Mouse (Mus musculus) heart, embryonic 13.5 days (tissue): ENCODE data around the gene Gse1. TPM values are rescaled to one million over a fixed set of nuclear protein-coding genes. Genes with fewer than 3 reads are reported as not detected.

ENCODE experiments used
- ATAC-seq: fragments of 200-750 bp; cut with Nextera tagmentation; 2 replicates; pipeline ENCODE4 v1.8.0; 2017; ENCODE audit warnings: moderate TSS enrichment; ENCODE audit not compliant: insufficient number of reproducible peaks, low FRiP score, low TSS enrichment; ENCODE audit errors: extremely low read depth
- H3K27ac ChIP-seq: fragments of 300-500 bp; sonication (generic); replicated peaks from 2 replicates; pipeline ENCODE4 v1.5.1; 2015; ENCODE audit warnings: moderate library complexity, mild to moderate bottlenecking, inconsistent platforms
- H3K27me3 ChIP-seq: fragments of 300-500 bp; sonication (generic); replicated peaks from 2 replicates; pipeline ENCODE4 v1.6.1; 2015; ENCODE audit warnings: mild to moderate bottlenecking, inconsistent platforms
- H3K36me3 ChIP-seq: fragments of 300-500 bp; sonication (generic); 2 replicates; pipeline ENCODE4 v1.6.1; 2015; ENCODE audit warnings: mild to moderate bottlenecking, inconsistent platforms
- H3K4me1 ChIP-seq: fragments of 300-500 bp; sonication (generic); 2 replicates; pipeline ENCODE4 v1.6.1; 2015; ENCODE audit warnings: inconsistent platforms
- H3K4me2 ChIP-seq: fragments of 300-500 bp; sonication (generic); 2 replicates; pipeline ENCODE4 v1.6.1; 2015; ENCODE audit warnings: inconsistent platforms, mild to moderate bottlenecking, moderate library complexity
- H3K4me3 ChIP-seq: fragments of 300-500 bp; sonication (generic); 2 replicates; pipeline ENCODE4 v1.5.1; 2015; ENCODE audit warnings: moderate library complexity, mild to moderate bottlenecking, inconsistent platforms
- H3K9ac ChIP-seq: fragments of 300-500 bp; sonication (generic); 2 replicates; pipeline ENCODE4 v1.6.1; 2015; ENCODE audit warnings: inconsistent platforms, mild to moderate bottlenecking, moderate library complexity
- H3K9me3 ChIP-seq: fragments of 300-500 bp; sonication (generic); 2 replicates; pipeline ENCODE4 v1.6.1; 2016; ENCODE audit warnings: inconsistent platforms
- WGBS: fragments of 180-500 bp; shearing (Covaris S2); methylation state at CpG from one replicate; pipeline ENCODE4 v1.1.7; 2015; ENCODE audit warnings: mixed read lengths; 5-methylcytosine and 5-hydroxymethylcytosine counted together
- polyA plus RNA-seq: library from polyadenylated mRNA; unstranded; fragments of >200 nt; fragmentation: Nextera tagmentation; extraction: Ambion mirVana; gene quantifications from 2 replicates; pipeline ENCODE4 v1.2.1, GENCODE M21; 2015

The Gse1 gene
- polyA plus RNA-seq, 1 experiment from 2014 or later: 8.5 TPM

DNA sequence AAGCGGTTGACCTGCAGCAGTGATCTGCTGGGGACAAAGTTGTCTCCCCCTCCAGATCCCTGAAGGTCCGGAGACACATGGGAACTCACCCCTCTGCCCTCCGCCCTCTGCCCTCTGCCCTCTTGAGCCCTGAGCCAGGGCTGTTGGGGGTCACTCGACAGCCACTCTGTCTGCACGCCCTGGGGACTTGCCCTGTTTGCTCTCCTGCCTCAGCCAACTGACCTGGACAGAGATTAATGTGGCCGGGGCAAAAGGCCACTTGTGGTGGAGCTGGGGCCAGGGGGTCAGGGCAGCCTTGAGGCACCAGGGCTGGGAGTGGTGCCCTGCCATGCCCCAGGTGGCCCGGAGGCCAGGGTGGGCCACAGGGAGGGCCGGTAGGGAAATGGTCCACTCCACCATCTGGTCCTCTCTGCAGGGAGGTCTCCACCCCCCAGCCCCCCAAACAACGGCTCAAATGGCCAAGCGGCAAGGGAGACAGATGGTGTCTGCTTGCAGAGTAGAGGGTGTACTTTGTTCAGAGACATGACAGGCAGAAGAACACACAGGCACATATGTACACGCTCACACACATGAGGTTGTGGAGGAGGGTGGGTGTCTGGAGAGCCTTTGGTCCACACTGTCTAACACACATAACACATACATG lies 181.2 kb downstream of the Gse1 start:
- H3K4me1 ChIP-seq: peaks cover 42% of the 10 kb centered on the region
- no peaks in the 10 kb centered on the region for H3K9me3 ChIP-seq
- 57% methylated on average over 11 of the region's 11 CpGs for WGBS
- no peak for ATAC-seq
- no peak overlapping the region for H3K9ac ChIP-seq
- H3K27ac ChIP-seq: no peak overlapping the region
- no peak overlapping the region for H3K4me3 ChIP-seq
- no peaks in the 10 kb centered on the region for H3K36me3 ChIP-seq
- H3K4me2 ChIP-seq: no peak overlapping the region
- peaks cover 15% of the 10 kb centered on the region; the same call in 1 of the 2 replicates for H3K27me3 ChIP-seq

DNA sequence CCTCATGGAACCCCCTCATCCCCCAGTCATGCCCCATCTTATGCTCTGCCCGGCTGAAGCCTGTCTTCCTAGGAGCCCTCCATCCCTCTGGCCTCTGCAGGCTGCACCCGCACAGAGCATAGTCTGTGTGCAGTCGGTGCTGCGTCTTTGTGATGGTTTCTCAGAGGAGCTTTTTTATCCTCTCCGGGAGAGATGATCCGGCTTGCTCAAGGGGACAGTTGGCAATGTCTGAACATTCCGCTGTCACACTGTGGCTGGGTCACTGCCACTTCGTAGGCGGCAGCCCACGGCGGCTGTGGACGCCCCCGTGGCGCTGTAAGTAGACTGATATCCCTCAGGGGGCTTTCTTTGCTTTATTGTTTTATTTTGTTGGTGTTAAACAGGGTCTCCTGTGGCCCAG lies 182.8 kb downstream of the Gse1 start:
- H3K4me3 ChIP-seq: no peak overlapping the region
- H3K4me2 ChIP-seq: no peak overlapping the region
- H3K27me3 ChIP-seq: peaks cover 16% of the 10 kb centered on the region; the same call in 1 of the 2 replicates
- H3K9me3 ChIP-seq: no peaks in the 10 kb centered on the region
- ATAC-seq: no peak
- WGBS: 77% methylated on average over 14 of the region's 14 CpGs
- peaks cover 50% of the 10 kb centered on the region for H3K4me1 ChIP-seq
- H3K36me3 ChIP-seq: no peaks in the 10 kb centered on the region
- no peak overlapping the region for H3K9ac ChIP-seq
- no peak overlapping the region for H3K27ac ChIP-seq

DNA sequence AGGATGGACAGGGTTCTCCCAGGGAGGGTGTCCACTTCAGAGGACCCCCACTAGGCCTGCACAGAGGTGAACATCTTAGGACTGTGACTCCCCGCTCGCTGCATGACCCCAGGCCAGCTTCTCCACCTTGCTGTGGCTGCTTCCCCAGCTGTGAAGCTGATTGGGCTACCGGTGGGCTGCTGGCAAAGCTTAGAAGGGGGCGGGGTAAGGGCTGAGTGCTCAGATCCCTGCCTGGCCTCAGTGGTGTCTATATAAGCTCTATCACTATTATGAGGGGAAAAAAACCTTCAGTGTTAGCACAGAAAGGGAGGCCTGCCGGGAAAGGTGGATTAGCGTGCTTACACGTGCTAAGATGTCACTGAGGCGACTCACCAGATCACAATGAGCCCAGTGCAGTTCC lies 183.6 kb downstream of the Gse1 start:
- H3K9ac ChIP-seq: 0 out of 2 replicates have a peak overlapping the region, but pooled peaks have one; percentile 16
- ATAC-seq: no peak
- peaks cover 16% of the 10 kb centered on the region; the same call in 1 of the 2 replicates for H3K27me3 ChIP-seq
- H3K27ac ChIP-seq: no peak overlapping the region
- peaks cover 58% of the 10 kb centered on the region for H3K4me1 ChIP-seq
- H3K36me3 ChIP-seq: no peaks in the 10 kb centered on the region
- H3K9me3 ChIP-seq: no peaks in the 10 kb centered on the region
- 49% methylated on average over 8 of the region's 8 CpGs for WGBS
- no peak overlapping the region for H3K4me3 ChIP-seq
- no peak overlapping the region for H3K4me2 ChIP-seq

DNA sequence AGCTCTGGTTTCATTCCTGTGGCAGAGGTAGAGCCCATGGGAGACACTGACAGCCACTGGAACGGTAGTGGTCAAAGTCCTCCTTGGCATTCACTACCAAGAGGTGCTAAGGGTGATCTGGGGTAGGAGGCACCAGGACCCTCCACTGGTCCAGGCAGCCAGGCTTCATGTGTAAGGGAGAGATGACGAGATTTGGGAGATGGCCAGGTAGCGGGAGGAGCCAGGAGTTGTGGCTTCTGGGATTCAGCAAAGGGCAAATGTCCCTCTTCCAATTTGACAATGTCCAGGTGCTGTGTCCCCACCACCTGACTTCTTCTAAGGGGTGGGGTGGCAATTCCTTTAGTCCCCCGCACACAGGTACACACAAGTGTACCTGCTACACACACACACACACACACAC lies 184.1 kb downstream of the Gse1 start:
- Histone ChIP-seq H3K4me3 (no peak overlapping the region), H3K4me1 (peaks cover 62% of the 10 kb centered on the region), H3K27ac (no peak overlapping the region), H3K9ac (0 out of 2 replicates have a peak overlapping the region, but pooled peaks have one; percentile 16), H3K36me3 (no peaks in the 10 kb centered on the region), H3K4me2 (no peak overlapping the region), H3K9me3 (no peaks in the 10 kb centered on the region), H3K27me3 (peaks cover 16% of the 10 kb centered on the region; the same call in 1 of the 2 replicates)
- WGBS: 80% methylated on average over 4 of the region's 4 CpGs
- ATAC-seq: no peak

DNA sequence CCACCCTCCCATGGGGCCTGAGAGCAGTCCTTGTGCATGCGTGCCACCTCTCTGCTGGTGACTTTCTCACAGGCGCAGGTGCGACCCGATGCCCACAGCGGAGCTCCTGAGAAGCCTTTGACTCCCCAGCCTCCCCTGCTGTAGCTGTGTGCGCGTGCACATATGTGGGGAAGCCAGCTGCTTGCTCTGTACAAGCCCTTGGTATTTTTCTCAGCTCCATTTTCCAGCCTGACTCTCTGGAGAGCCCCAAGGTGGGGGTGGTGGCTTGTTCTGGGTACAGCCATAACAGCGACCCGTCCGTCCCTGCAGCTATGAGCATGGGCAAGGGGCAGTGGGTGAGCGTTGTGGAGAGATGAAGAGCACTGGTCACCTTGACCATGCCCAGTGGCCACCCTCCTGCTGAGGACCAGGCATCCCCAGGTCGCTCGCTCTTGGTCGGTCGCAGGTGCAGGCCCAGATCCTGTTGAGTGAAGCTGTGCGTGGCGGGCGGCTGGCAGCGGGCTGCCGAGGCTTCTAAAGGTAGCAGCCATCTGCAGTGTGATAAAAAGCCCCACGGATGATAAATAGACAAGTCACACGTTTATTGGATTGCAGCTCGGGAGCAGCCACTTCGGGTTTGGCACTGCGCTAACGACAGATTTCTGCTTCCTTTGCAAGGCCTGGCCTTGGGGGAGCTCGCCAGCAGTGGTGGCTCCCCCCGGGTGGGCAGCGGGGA lies 184.8 kb downstream of the Gse1 start:
- H3K9ac ChIP-seq: peak overlapping the region; percentile 33; the same call in 1 of the 2 replicates
- 73% methylated on average over 29 of the region's 29 CpGs for WGBS
- H3K27ac ChIP-seq: no peak overlapping the region
- peaks cover 16% of the 10 kb centered on the region; the same call in 1 of the 2 replicates for H3K27me3 ChIP-seq
- no peak for ATAC-seq
- H3K4me1 ChIP-seq: peaks cover 62% of the 10 kb centered on the region
- H3K4me2 ChIP-seq: no peak overlapping the region
- H3K4me3 ChIP-seq: no peak overlapping the region
- no peaks in the 10 kb centered on the region for H3K9me3 ChIP-seq
- H3K36me3 ChIP-seq: no peaks in the 10 kb centered on the region

DNA sequence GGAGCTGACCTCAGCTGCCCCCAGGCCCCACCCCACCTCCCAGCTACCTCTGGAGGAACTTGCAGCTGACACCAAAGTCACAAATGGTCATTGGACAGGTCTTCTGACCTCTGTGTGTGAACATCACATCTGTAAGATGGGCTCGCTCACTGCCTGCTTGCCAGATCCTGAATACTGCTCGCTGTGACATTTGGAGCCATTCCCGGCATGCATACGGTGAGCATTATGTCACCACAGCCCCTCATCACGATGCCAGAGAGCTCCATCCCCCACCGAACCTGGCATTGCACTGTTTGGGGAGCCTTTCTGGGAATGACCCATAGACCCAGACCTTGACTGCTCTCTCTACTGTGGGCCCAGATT lies 185.4 kb downstream of the Gse1 start:
- Histone ChIP-seq H3K4me1 (peaks cover 59% of the 10 kb centered on the region), H3K4me3 (no peak overlapping the region), H3K27ac (no peak overlapping the region), H3K4me2 (no peak overlapping the region), H3K27me3 (peaks cover 16% of the 10 kb centered on the region; the same call in 1 of the 2 replicates), H3K9me3 (no peaks in the 10 kb centered on the region), H3K9ac (peak overlapping the region; percentile 33; the same call in 1 of the 2 replicates), H3K36me3 (no peaks in the 10 kb centered on the region)
- ATAC-seq: no peak
- WGBS: 79% methylated on average over 6 of the region's 6 CpGs

DNA sequence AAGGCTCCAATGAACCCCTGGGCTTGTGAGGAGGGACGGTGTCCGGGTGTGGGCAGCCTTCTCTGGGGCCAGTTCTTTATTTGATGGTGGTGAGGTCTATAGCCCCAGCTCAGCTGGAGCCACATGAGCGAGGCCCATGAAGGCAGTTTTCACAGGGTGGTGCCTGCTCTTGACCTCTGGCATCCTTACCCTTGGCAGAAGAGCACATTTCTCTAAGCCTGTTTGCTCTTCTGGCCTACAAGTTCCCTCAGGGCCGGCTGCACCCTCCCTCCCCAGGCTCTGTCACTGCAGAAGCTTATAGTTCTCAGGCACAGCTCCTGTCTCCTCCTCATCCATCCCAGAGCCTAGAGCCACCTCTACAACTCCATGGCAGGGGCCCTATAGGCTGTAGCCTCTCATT lies 186.0 kb downstream of the Gse1 start:
- Histone ChIP-seq H3K4me3 (no peak overlapping the region), H3K9ac (no peak overlapping the region), H3K36me3 (no peaks in the 10 kb centered on the region), H3K27me3 (peaks cover 16% of the 10 kb centered on the region; the same call in 1 of the 2 replicates), H3K4me2 (no peak overlapping the region), H3K9me3 (no peaks in the 10 kb centered on the region), H3K27ac (no peak overlapping the region), H3K4me1 (peaks cover 54% of the 10 kb centered on the region)
- ATAC-seq: no peak
- WGBS: 85% methylated on average over 4 of the region's 4 CpGs

DNA sequence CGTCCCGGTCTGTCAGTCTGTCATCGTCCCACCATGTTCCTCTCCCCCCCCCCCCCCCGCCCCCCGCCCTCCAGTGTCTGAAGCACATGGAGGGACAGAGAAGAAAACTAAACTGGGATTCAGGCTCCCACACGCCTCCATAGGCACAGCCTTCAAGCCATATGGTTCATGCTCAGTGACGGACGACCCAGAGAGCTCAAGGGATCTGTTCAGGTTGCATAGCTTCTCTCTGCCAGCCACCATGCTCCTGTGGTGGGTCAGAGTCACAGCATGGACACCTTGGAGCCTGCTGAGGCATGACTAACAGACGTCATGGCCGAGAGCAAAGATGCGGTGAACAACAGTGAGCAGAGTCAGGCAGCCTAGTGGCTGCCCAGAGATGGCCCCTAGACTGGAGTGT lies 187.2 kb downstream of the Gse1 start:
- no peaks in the 10 kb centered on the region for H3K36me3 ChIP-seq
- H3K27me3 ChIP-seq: peaks cover 10% of the 10 kb centered on the region; the same call in 1 of the 2 replicates
- ATAC-seq: no peak
- no peak overlapping the region for H3K4me3 ChIP-seq
- no peaks in the 10 kb centered on the region for H3K9me3 ChIP-seq
- peak overlapping the region; percentile 90 for H3K27ac ChIP-seq
- peaks cover 64% of the 10 kb centered on the region for H3K4me1 ChIP-seq
- H3K9ac ChIP-seq: no peak overlapping the region
- no peak overlapping the region for H3K4me2 ChIP-seq
- WGBS: 77% methylated on average over 10 of the region's 11 CpGs

DNA sequence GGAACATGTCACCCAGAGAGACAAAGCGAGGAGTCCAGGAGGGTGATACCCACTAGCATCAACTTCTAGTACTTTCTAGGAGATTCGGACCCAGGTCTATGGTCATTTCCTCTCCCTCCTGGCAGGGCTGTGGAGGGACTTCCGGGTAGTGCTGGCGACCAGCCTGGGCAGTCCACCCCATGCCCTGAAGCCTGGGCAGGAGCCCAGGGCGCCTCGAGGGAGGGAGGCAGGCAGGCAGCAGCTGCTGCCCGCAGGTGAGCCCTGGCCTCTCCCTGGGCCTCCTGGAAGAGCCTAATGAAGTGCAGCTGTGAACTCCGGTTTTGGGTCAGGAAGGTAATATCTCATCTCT lies 187.9 kb downstream of the Gse1 start:
- Histone ChIP-seq H3K9ac (peak overlapping the region; percentile 72), H3K4me3 (no peak overlapping the region), H3K4me2 (peak overlapping the region; percentile 57), H3K4me1 (peaks cover 71% of the 10 kb centered on the region), H3K9me3 (no peaks in the 10 kb centered on the region), H3K27me3 (peaks cover 6% of the 10 kb centered on the region; the same call in 1 of the 2 replicates), H3K36me3 (no peaks in the 10 kb centered on the region), H3K27ac (peak overlapping the region; percentile 90)
- WGBS: 44% methylated on average over 8 of the region's 8 CpGs
- ATAC-seq: no peak

DNA sequence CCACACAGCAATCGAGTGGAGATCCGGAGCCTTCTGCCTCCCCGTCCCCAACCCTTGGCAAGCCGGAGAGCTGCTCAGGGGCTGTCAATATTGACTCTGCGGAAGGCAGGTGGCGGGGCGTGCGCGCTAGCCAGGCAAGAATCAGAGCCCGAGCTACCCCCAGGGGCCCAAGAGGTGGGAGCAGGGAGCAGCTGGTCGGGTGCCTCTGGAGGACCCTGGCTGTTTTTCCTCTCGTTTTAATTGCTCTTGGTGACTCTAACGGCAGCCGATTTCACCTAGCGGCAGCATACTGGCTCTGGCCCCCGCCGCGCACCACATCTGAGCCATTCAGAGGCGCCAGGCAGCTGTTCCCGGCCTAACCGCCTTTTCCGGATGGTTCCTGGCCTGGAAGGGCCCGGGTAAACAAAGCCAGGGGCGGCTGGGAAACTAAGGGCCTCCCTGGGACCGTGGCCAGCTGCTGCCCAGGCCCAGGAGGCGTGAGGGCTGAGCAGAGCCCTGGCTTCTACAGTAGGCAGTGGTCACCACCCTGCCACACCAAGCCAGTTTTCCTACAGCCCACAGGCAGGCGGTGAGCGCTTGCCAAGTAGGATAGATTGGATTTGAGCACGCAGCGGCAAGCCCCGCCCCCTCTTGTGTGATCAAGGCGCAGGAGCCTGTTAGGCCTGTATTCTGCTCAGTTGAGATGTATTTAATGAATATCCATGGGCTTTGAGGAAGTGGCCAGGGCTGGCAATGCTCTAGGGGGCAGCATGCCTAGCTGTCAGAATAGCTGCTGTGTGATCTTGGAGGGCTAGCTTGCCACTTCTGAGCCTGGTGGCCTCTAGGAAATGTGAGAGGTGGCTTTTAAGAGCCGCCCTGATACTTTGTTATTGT lies 188.5 kb downstream of the Gse1 start:
- Histone ChIP-seq H3K9me3 (no peaks in the 10 kb centered on the region), H3K4me2 (peak overlapping the region; percentile 57), H3K4me3 (peak overlapping the region; percentile 16; the same call in 1 of the 2 replicates), H3K9ac (peak overlapping the region; percentile 72), H3K36me3 (no peaks in the 10 kb centered on the region), H3K27me3 (peaks cover 6% of the 10 kb centered on the region; the same call in 1 of the 2 replicates), H3K27ac (peak overlapping the region; percentile 90), H3K4me1 (peaks cover 73% of the 10 kb centered on the region)
- WGBS: 9% methylated on average over 33 of the region's 33 CpGs
- peak; percentile 45; the same call in 1 of the 2 replicates for ATAC-seq

DNA sequence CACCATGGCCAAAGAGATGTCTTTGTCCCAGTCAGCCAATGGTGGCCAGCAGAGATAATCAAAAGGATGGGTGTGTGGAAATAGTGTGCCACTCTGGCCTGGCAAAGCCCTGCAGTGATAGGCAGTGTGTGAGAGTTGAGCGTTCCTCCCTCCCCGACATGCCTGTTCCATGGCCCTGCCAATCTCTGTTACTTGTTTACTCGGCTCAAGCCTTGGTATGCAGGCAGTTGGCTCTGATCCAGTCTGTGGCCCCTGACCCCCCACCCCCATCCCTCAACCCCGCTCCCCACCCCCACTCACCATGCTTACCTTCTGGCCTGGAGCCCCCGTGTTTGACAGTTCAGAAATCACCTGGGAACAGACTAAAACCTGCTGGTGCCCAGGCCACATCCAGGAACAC lies 189.9 kb downstream of the Gse1 start:
- Histone ChIP-seq H3K27ac (no peak overlapping the region), H3K27me3 (peaks cover 11% of the 10 kb centered on the region; the same call in 1 of the 2 replicates), H3K9me3 (no peaks in the 10 kb centered on the region), H3K4me3 (no peak overlapping the region), H3K9ac (no peak overlapping the region), H3K36me3 (no peaks in the 10 kb centered on the region), H3K4me2 (no peak overlapping the region), H3K4me1 (peaks cover 75% of the 10 kb centered on the region)
- no peak for ATAC-seq
- 60% methylated on average over 5 of the region's 5 CpGs for WGBS
